Mouse (Mus musculus) R1 (cell line): ENCODE data around the gene B3galt1.

ENCODE experiments used
- DNase-seq: peaks from one replicate; pipeline ENCODE4 v3.0.0-alpha.2; 2018; ENCODE audit warnings: low read depth, low spot score

The B3galt1 gene

DNA sequence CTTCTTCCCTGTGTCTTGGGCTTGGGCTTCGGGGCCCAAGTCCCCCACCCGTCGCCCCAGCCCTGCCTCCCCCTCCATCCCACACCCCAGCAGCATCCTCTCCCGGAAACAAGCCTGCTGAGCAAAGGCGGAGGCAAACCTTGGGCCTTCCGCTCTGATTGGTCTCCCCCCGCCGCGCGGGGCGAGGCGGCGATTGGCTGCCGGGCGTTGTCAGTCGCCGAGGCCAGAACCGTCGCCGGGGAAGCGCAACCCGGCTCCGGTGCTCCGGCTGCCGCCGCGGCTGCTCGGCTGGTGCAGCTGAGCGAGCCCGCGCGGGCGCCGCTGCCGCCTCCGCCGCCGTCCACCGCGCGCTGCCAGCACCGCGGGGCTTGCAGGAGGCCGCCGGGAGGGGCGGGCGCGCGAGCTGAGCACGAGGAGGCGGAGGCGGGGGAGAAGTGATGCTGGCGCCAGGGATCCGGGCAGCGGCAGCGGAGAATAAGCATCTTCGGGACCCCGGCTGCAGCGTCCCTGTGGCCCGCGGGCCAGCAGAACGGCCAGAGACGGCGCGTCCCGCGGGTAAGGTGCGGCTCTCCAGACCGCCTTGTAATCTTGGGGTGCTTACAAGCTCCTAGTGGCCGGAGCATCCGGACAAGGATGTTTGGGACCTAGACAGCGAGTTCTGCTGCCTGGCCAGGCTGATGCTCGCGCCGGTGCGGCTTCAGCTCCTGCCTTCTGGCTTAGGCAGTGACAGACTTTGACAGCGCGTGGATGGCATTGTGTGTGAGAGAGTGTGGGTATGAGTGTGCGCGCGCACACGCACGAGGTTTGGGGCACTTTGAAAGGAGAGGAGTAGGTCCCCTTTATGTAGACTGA is at the start of gene B3galt1:
TSS of gene B3galt1 (plus strand) at position 392 of the 852 bp plus-strand sequence.
- peak; percentile 85 for DNase-seq

DNA sequence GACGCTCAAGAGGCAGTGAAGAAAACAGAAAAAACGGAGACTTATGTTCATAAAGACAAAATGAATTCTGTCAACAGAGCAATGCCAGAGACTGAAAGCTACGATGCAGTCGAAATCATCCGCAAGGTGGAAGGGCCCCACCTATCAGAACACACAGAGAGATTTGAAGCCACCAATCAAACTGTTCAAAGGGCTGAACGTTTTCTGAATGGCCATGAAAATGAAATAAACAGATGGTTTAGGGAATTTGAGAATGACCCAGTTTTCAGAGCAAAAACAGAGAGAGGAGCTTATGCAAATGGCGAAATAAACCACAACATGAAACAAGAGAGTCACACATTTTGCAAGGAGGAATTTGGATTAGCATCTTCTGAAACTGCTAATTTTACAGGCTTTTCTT is 49.3 kb upstream of the B3galt1 start:
- no peak for DNase-seq

DNA sequence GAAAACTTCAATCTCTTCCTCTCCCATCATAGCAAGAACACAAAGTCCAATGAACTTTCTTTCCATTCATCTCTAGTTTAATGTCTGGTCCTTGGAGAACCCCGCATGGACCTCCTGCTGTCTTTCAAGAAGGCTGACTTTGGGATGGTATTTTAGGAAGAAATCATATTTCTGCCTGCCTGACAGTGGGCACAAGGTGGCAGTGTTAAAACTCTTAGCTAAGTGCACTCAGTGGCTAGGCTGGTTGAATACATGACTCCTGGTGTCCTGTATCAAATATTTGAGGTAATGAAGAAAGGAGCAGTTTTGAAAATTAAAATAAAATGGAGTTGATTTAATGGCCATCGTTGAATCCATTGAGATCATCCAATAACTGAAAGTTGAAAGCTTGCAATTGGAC is 30.3 kb upstream of the B3galt1 start:
- no peak for DNase-seq

DNA sequence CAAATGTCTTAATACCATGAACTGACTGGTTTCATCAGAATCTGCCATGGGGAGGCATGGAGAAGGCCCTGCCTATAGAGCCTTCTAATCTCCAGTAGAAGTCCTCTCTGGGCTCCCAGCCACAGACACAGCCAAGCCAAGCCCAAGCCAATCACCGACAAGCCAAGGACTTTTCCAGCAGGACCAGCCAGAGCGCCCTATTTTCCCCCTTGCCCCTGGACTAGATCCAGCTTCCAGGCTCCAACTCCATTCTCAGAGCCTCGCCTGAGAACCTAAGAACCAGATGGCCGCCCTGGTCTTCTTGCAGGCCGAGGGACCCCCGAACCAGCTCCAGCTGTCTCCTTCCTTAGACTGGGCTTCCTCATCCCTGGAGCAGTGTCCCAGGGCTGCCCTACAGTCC is 26.2 kb upstream of the B3galt1 start:
- no peak for DNase-seq

DNA sequence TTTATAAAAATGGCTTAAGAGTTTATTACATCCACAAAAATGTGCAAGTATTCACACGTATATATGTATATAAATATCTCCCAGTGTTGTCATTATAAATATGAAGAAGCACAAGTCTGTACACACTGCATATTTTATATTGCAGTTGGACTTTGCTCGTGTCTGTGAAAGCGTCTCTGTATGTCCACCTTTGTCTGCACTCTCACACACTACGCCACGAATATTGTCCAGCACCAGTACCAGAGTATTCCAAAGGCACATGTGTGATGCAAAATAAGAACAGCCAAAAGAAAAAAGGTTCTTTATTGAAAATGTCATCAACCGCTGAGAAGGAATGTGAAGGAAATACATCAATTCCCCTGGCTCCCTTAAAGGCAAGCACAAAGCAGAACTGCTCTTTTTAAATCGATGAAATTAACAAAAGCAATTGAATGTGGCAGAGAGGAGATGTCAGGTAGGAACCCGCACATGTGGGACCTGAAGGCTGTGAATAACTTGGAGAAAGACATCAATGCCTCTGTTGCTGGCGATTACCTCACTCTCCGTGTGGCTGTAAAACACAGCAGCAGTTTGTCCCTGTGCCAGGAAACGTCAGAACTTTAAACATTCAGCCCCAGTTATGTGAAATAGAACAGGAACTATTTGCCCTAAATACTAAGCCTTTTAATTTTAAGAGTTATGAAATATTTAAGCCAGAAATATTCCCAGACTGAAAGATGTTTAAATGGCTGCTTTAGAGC is 23.5 kb upstream of the B3galt1 start:
- no peak for DNase-seq

DNA sequence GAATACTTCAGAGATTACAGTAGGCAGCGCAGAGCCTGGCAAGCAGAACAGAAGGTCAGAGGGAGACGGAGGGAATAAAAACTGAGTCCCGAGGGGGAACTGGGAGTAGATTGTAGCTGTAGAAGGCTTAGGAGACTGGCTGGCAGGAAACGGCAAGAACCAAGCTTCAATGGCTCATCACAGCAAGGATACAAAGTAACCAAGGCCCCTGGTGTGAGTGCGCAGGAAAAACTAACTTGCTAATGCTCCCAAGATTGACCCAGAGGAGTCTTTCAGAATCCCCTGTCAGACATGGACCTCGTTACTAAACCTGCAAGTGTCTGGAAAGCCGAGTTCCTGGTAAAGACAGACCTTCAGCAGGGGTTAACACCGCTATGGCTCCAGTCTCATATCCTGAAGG is 21.2 kb upstream of the B3galt1 start:
- no peak for DNase-seq

DNA sequence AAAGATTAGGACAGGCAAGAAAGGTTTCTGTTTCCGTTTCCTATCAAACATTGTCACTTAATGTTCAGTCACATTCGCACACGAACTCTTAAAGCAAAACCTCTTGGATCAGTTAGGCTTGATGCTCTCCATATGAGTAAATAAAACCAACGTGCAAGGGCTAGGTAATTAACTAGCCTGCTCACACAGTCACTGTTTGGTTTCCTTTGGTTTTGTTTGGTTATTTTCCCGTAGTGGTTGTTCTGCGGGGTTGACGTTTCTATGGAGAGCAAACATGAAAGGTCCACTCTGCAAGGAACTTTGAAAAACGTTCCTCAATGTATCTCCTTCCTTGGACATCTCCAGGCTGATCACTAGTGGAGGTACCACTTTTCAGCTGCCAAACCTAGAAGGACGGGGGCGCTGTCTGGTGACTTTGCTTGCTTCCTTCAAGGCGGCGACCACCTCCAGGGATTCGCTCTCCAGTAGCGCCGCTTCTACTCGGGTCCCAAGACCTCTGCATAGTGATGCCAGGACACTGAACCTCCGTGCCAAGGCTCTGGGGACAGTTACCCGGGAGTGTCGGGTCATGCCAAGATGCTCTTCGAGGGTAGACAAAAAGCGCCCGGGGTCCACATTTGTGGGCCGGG is 706 bp upstream of the B3galt1 start:
- no peak for DNase-seq

DNA sequence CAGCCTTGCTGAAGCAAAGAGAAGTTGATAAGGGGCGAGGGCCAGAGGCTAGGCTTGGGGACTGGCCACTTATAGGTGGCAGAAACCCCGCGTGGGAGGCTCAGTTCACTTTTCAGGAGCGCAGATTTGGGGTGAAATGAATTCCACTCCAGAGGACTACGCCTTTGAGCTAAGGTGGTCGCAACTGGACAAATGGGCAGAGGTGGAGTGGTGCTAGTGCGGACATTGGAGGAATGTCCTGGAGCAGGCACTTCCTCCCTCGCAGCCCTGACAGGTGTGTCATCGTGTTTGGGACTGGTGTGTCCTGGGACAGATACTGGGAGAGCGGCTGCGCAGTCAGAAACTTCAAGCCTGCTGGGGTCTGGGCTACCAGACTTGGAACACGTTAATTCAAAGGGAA is 895 bp downstream of the B3galt1 start:
- DNase-seq = peak; percentile 6

DNA sequence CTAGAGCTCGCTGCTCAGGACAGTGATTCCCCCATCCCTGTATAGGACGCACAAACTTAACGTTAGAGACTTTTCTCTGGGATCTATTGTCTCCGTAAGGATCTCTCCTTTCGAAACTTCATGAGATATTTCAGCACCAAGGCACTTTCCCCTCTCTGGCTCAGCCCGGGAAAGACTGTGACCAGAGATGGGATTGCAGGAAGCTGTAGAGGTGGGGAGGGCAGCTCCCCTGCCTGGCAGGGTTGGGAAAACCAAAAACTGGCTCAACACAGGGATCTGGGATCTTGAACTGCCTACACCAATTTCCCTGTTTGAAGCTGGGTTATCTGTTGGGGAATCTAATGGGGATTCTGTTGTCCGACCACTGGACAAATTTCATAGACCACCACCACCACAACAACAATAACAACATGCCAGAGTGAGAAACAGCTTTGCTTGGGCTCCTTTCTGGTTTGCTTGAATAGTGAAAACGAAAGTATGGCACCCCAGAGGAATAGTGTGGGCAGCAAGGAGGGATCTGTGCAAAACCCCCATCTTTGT is 1.5 kb downstream of the B3galt1 start:
- peak; percentile 10 for DNase-seq

DNA sequence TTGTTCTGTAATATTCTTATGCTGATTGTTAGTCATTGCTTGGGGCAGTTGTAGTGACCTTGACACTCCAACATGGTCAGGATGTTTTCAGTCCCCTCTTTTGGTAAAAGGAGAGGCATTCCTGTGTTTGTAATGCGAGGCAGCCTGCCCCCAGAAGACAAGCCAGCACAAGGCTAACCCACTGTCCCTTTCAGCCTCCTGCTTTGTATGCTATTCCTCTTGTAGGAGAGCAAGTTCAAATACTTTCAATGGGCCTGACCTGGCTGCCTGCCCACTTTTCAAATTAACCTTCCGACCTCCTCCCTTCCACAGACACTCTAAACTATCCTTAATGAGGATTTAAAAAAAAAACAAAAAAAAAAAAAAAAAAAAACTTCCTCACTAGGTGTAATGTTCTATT is 11.0 kb downstream of the B3galt1 start:
- peak; percentile 11 for DNase-seq

DNA sequence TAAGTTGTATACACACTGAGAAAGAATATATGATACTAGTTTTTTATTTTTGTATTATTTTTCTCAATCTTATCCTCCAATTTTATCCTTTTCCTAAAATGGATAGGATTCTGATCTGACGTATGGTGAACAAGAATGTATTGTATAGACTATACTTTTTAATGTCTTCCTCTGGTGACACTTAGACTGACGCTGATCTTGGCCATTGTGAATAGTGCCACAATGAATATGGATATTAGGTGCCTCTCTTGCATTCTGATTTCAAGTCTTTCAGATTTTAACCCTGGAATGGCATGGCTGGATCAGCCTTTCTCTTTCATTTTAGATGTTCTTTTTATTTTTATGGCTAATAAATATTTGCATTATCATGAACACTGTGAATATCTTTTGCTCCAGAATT is 17.4 kb downstream of the B3galt1 start:
- no peak for DNase-seq

DNA sequence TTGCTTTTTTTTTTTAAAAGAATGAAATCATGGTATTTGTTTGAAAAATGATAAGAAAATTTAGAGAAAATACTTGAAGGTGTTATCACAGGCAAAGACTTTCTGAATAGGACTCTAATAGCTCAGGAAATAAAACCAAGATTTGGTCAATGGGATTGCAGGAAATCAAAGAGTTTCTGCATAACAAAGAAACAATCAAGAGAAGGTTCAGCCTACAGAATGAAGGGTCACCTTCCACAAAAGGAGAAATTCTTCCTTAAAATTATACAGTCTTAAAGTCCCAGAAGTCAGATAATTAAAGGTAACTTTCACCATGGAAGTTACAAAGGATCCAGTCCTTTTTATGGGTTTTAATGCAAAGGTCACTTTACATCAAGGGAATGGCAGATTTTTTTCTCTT is 24.7 kb downstream of the B3galt1 start:
- peak; percentile 32 for DNase-seq

DNA sequence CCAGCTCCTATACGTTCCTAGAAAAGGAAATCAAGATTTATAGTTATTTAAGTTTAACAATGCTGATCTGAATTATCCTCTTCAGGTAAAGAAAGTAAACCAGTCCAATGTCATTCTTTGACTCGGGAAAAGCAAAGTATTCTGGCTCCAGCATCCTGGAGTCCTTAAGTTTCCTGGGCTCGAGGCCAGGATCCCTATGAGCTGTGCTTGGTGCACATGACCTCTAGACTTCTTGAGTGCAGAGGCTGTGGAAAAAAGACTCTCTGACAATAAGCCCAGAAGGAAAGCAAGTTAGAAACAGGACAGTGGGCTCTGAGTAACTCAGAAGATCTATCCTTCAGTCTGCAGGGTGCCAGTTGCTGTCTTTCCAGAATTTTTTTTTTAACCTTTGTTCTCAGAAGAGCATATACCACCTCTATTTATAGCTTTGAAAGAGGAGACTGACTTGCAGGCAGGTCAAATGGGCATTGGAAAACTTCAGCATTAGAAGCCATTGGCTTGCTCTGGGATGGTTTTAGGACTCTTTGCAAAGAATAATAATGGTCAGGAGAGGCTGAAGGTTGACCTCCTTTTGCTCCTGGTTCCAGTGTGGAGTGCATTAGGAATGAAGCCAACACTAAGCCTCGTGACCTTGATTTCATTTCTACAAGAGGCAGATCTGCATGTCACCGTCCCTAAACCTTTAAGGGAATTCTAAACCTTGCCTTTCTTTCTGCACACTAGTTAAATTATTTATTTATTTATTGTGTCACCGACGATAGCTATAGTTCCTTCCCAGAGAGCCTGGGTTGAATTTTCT is 26.4 kb downstream of the B3galt1 start:
- no peak for DNase-seq

DNA sequence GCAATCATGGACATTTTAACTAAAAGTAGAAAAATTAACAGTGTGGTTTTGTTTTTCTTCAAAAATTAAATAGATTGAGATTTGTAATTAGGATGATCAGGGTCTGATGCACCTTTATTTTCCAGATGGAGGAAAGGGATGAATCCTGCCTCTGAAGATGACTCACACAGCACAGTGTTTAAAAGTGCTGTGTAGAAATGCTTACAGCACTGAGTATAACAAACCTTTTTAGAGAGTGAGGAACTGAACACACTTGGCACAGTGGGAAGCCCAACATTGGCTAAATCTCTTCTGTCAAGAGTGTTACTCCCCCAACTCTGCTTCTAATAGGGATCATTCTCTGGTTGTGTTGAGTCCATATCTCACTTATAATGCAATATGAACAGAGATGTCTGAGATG is 57.2 kb downstream of the B3galt1 start:
- no peak for DNase-seq

DNA sequence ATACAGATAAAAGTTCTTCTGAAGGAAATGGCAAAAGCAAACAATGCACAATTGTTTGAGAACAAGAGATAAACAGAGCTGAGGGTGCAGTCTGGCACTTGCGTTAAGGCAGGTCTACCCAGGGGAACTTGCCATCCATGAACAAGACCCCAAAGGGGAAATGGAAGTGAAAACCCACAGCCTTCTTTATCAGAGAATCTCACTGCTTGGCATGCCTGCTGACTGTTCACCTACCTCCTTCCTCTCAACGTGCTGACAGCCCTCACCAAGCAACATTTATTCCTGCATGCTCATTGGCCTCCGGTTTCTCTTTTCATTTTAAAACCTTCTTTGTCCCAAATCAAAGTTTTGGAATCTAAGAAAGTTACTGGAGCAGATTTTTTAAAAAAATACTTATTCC is 62.0 kb downstream of the B3galt1 start:
- no peak for DNase-seq

DNA sequence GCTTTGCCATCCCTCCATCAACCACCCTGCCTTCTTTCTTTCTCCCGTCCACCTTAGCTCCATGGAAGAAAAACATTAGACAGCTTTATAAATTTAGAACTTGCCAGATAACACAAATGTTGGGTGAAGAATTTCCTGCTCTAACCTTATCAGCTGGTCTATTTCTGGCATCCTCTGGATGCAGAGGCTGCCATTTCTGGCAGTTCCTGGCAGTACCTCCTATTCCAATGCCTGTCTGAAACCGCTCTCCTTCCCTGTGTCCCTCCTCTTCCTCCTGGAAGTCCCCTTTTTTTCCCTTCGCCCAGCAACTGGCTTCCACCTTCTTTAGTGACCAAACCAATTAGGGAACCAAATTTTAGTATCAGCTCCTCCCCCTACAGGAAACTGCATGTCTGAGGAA is 62.6 kb downstream of the B3galt1 start:
- DNase-seq = no peak

DNA sequence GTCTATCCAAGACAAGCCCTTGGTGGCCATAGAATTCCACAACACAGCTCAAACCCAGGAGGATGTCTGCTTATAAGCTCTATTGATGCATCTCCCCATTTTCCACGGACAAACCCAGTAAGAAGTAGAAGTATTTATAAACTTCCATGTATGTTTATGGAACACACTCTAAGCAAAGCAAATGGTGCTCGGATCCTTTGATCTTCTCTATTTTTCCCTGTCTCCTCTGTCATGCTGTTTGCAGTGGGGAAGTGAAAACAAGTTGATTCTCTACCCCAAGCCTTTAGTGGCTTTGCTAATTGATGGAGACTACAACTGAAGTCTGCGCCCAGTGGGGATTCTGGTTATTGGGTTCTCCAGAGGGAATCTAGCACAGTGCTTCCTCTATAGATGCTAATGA is 89.2 kb downstream of the B3galt1 start:
- no peak for DNase-seq

DNA sequence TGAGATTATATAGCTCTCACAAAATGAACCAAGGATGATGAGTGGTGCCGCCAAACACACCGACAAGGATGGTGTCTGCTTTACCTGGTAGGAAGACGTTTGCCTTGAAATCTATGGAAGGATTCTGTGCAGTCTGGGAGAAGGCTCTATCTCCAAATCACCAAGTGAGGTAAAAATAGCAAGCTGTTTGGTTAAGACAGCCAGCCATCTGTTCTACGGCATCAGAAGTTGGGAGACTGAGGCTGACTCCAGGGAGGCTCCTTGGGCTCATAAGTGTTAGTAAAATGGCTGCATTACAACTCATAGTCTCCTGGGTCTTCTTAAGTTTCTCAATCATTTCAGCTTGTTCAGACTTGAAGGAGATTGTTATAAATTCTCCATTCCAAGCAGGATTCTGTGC is 91.7 kb downstream of the B3galt1 start:
- DNase-seq = no peak

DNA sequence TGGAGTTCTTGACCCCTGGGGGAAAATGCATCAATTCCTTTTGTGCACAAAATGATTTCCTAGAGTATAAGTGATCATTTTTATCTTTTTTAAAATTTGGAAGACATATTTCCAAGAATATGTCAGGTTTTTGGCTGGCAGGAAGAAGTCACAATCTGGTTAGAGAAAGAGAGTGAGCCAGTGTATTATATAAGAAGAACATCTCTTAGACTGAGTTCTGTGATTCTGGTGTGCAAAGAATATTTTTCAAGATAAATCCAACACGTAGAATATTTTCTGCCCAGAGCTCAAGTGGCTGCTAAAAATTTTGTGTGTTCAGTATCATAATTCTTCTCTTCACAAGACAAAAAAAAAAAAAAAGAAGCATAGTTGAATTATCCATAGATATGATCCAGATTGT is 92.4 kb downstream of the B3galt1 start:
- no peak for DNase-seq

DNA sequence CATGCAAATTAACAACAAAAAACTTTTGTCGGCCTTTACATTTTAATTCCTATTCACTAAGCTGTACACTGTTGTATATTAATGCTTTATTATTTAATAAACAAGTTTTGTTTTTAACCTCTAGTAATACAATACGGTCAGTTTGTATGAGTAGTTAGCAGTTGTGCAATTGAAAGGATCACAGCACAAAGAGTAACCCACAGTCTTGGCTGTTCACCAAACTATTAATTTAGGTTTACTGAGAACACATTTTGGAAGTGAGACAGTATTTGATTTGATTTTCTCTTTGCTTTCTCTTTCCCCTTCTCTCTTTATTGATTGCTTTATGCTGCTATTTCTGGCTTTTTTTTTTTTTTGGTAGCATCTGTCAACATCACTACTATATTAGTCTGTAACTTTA is 106.0 kb downstream of the B3galt1 start:
- no peak for DNase-seq

DNA sequence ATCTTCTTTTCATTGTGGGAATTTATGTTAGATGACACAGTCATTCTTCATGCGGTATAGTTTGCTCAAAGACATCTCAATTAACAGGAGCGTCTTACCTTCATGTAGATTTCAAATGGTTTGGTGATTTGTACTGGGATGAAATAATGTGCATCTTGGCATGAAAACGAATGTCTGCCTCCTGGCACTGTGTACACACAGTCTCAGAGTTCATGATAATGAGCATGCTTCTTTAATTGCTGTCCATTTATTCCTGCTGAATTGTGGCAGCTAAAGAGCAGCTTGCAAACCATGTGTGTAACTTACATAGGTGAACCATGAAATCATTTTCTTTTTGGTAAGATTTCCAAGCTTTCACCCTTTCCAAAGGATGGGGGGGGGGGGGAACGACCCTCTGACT is 112.0 kb downstream of the B3galt1 start:
- DNase-seq = no peak

DNA sequence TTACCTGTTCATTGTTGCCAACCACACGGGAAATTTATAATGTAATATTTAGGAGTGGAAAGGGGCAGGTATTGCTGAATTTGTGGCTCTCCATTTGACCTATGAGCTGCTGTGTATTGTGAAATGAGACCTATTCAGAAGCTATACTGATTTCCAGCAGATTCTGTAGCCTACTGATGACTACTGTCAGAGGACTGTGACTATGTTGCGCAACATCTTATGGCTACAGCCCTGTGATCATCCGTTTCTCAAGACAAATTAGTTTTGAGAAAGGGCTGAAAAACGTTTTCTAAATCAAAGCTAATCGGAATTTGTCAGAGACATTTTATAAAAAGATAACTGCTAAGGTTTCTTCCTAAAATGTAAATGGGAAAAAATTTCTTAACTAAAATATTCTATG is 158.6 kb downstream of the B3galt1 start:
- no peak for DNase-seq
